Mouse (Mus musculus) adrenal gland (tissue): Measurements from ENCODE around the gene Clip3.

Experiments used
- intact Hi-C: fragments of 180-260 bp; cut with DNase I; formaldehyde crosslinking; loops from one replicate; pipeline ENCODE4 v1.15.1; 2025
- long read RNA-seq, 2 experiments: library from polyadenylated mRNA; unstranded; transcript quantifications; one replicate each; pipeline ENCODE4 v2.0.0; 2020; ENCODE audit warnings: borderline replicate concordance in 1 of 2; ENCODE audit not compliant: insufficient replicate concordance in 1 of 2

Gene Clip3
- long read RNA-seq, experiment 1, partial matches to known transcripts, result 0 of 4 reads
- long read RNA-seq, experiment 1, other reads (novel, unspliced or antisense), result 4 of 4 reads
- long read RNA-seq, experiment 2, partial matches to known transcripts, result 1 of 3 reads
- long read RNA-seq, experiment 2, other reads (novel, unspliced or antisense), result 2 of 3 reads

DNA sequence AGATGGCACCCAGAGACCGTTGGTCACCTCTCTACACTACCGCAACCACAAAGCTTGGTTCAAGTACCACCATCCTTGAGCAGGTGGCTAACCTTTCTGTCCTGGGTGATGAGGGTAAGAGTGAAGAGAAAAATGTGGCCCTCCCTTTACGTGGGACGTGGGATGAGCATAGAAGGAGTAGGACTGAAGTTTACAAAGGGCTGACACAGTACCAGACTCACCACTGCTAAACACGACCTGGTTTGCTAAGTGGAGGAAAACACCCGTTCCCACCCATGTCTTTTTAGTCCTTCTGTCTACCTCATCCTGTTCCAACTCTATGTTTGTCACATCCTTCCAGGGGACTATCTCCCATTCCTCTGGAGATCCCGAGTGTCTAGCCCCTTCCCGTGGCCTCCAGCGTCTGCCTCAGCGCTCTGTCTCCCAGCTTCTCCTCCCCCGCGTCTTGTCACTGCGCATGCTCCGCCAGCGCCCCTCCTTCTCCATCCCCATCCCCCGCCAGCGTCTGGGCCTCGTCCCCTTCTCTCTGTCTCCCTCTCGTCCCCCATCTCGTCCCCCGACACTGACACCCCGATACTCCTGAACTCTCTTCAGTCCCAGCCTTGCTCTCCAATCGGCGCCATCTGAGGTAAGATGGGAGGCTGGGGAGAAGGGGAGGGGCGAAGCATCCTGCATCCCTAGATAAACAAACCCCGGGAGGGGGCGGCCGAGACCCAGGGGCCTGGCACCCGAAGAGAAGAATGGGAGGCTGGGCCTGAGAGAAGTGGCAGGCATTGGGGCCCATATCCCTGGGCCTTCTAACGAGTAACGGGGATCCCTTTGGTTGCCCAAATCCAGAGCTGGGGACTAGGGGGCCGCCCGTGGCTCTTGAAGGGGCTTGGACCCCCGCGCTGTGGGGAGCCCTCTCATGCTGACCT, at the start of gene Clip3:
Clip3 (plus strand) TSS at position 514 of the 917 bp plus-strand sequence.
- intact Hi-C loops, result no loop called here

GRCm38 (mm10) chr7:30251956-30252954, 39.3 kb upstream of the Clip3 start:
- intact Hi-C loops, result no loop called here

DNA sequence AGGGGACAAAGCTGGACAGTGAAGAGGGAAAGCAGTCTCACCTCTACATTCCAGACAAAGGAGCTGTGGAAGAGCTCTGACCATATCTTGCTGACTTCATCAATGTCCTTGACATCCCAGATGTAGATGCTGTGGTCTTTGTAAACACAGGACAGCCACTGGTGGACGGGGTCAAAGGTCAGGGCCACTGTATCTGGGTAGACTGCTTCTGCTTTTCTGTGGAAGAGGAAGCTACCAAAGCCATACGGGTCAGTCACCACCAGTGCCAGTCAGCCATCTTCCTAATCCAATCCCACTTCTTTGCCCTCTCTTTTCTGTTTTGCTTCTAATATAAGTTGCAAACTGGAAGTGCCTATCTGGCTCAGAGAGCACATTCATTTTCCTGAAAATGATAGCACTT, 26.5 kb upstream of the Clip3 start:
- intact Hi-C loops, result no loop called here

DNA sequence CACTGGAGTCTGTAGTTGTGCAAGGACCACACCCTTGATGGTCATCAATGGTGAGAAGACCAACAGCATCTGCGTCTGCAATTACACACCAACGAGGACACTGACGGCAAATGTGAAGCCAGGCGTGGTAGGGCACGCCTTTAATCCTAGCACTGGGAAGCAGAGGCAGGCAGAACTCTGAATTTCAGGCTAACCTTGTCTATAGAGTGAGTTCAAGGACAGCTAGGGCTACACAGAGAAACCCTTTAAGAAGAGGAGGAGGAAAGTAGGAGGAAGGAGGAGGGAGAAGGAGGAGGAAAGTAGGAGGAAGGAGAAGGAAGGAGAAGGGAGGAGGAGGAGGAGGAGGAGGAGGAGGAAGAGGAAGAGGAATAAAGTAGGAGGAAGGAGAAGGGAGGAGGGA, 26.0 kb upstream of the Clip3 start:
- intact Hi-C loops, result no loop called here

DNA sequence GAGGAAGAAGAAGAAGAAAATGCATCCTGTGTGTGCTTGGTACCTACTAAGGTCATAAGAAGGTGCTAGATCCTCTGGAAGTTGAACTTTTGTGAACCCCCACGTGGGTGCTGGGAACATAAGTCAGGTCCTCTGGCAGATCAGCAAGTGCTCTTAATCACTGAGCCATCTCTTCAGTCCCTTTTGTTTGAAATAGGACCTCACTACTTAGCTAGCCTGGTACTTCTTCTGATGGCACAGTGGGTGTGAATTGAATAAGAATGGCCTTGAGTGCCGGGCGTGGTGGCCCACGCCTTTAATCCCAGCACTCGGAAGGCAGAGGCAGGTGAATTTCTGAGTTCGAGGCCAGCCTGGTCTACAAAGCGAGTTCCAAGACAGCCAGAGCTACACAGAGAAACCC, 25.6 kb upstream of the Clip3 start:
- intact Hi-C loops, result no loop called here

DNA sequence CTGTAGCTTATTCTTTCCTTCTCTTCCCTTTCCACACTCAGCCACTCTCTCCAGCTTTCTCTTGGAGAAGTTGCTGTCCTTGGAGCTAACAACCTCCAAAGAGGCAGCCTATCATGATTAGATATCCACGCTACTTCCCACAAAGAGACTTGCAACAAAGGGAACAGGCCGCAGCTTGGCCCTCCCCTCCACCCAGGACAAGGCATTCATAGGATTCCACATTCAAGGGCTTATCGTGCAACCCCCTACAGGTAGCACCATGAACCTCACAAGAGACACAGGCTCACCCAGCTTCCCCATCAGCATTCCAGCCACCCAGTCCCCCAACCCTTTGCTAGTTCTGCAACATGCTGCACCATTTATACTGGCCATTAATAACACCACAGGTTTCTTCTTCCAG, 24.7 kb upstream of the Clip3 start:
- intact Hi-C loops, result no loop called here

DNA sequence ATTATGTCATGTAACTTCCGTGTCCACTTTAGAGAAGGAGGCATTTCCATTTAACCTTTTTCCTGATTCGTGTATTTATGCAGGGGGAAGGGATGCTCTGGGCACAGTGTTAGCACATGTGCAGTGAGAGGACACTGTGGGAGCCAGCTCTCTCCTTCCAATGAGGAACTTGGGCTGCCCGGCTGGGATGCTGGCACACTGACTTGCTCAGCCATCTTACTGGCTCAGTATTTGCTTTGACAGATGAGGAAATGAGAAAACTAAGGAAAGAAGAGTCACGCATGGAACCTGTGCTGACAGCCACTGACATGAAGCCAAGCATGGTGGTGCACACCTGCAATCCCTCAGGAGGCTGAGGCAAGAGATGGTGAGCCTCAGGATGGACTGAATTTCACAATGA, 21.9 kb upstream of the Clip3 start:
- intact Hi-C loops, result no loop called here

GRCm38 (mm10) chr7:30274383-30274782, 17.1 kb upstream of the Clip3 start:
- intact Hi-C loops, result no loop called here

GRCm38 (mm10) chr7:30278911-30279310, 12.6 kb upstream of the Clip3 start:
- intact Hi-C loops, result no loop called here

DNA sequence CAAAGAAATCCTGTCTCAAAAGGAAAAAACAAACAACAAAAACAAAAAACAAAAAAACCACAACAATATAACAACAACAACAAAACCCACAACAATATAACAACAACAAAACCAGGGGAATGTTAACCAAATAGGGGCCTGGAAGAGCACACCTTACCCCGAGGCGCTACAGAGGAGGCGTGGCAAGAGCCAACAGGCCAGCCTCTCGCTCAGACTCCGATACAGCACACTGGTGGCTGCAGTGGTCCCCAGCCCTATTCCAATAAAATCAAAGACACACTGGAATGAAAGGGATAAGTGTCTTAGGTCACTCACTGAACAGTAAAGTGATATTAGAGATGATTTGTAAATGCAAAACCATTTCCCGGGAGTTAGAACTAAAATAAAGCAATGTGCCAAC, 12.0 kb upstream of the Clip3 start:
- intact Hi-C loops, result no loop called here

- intact Hi-C loops, result no loop called here
Observed at GRCm38 (mm10) chr7:30279951-30280669, 11.4 kb upstream of the Clip3 start, which contains the start of the genes Thap8 and Wdr62. Gene Thap8 (plus strand): TSS chr7:30280094. Gene Wdr62 (minus strand): TSS chr7:30280419.

DNA sequence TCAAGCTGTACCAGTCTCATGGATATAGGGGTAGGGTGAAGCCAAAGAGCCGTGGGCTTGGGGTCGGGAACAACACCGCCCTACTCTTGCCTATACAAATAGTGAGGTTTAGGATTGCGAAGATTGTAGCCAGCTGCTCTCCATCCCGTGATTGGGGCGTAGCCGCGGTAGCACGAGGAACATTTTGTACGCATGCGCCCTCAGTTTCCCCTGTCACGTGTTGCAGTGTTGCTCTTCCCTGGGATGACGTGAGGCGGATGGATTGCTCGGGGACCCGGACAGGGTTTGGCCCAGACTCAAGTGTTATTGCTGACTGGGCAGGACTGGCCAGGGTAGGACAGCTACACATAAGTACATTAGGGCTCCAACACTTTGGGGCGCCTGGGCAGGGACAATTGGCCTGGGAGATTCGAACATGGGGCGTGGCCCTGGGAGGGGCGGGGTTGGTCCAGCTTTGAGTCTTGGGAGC, 10.8 kb upstream of the Clip3 start:
- intact Hi-C loops, result no loop called here

GRCm38 (mm10) chr7:30281522-30281921, 10.0 kb upstream of the Clip3 start:
- intact Hi-C loops, result no loop called here

- intact Hi-C loops, result no loop called here
Observed at GRCm38 (mm10) chr7:30282740-30283139, 8.8 kb upstream of the Clip3 start.

DNA sequence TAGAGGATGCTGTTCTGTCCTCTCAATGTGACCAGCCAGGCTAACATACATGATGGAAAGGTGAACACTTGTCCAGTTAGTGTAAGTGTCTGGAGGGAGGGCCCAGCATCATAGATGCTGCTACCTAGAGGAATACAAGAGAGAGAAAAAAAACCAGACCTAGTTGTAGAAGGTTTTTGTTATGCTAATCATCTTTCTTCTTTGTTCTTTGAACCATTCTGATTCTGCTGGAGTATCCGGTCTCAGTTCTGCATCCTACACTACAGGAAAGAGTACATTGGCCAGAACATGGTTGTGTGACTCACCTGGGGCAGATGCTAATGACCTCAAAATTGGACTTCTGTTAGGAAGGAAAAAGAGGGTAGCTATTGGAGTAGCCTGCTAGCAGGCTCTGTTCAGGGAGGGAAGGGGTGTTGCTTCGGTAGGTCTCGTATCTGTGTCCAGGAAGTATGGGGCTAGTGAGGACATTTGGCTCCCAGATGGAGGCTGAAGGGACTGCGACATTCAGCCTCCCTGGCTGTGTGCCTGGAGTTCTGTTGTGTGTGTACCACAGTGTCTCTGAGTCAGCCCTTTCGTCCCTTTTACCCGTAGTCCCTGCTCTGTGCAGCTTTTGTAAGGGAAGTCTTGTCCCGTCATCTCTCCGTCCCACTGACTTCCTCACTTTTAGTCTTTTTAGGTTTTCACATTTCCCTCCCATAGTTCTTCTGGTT, 4.7 kb upstream of the Clip3 start:
- intact Hi-C loops, result no loop called here

GRCm38 (mm10) chr7:30288046-30288445, 3.5 kb upstream of the Clip3 start:
- intact Hi-C loops, result no loop called here

DNA sequence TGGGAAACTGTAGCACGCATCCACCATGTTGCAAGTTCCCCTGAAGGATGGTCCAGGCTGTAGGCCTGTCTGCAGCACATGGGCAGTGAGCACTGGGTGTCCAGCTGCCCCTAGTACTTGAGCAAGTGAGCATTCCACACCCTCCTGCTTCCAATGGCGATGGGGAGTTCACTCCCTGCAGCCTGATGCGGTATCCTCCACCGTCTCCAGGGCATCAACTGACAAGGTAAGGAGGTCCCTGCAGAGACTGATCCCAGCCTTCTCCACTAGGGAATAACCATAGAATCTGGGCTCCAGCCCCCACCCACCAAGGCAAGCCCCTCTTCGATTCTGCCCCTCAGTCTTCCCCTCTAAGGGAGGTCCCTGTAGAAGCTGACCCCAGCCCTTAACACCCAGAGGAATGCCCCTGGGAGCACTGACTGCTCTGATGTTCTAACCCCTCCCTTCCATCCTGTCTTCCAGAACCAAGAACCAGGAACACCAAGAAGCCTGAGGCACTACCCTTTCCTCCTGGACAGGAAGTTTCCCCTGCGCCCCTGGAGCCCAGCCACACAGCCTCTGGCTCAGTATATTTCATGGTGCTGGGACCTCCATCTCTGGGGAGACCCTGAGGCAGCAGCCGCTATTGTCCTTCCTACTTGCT, 2.3 kb upstream of the Clip3 start:
- intact Hi-C loops, result no loop called here

DNA sequence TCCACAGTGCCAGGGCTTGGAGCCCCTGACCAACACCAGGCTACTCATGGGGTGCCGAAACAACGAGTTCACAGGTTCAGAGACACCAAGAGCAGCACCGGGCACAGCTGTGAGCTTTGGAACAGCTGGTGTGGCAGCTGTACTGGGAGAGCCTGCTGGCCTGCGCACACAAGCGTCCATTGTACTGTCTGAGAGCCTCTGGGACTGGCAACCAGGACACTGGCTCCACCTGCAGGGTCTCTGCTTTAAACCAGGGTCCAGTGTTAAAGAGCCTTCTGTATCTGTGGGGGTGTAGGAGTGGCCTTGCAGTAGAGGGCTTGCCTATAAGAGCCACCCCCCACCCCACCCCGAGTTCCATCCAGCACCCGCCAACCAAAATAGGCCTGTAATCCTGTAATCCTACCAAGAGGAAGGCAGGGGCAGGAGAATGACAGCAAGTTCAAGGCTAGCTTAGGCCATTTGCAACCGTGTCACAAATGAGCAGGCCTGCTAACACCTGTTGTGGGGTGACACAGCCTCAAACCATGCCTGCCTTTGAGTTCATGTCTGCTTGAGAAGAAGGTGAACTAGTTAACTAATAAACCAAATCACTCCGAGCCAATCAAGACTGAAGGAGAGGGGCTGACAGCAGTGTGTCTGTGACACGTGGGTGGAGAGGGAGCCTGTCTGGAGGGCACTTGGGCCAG, 1.7 kb upstream of the Clip3 start:
- intact Hi-C loops, result no loop called here

DNA sequence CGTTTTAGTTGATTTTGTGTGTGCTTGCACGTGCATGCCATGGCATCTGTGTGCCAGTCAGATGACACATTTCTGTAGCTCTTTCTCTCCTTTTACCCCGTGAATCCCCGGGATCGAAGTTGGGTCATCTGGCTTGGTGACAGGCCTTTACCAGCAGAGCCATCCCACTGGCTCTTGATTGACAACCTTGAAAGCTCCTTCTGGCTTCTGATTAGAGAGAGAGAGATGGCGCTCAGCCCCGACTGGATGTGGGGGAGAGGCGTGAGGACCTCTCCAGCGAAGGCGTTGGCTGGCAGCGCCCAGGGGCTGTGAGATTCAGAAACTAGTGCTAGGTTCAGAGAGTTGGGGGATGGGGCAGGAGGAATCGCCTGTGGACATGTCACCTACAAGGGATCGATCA, 2.3 kb downstream of the Clip3 start:
- intact Hi-C loops, result no loop called here
